Mouse (Mus musculus): ENCODE data around the gene Fam161b.
A peak's percentile ranks its signal among the peaks of the same experiment; 100 is the strongest.
"Not testable (repeated sequence)": the region's sequence is repeated elsewhere in the genome, so short reads cannot be mapped to it uniquely, and the experiment has no call there.

Gene Fam161b

GRCm38 (mm10) chr12:84382369-84382768 is 20.7 kb upstream of the Fam161b start:
- ATAC-seq (ENCODE audit: low TSS enrichment): no peak

- no peak for ATAC-seq (ENCODE audit: low TSS enrichment)
Observed at GRCm38 (mm10) chr12:84373831-84374481, 12.3 kb upstream of the Fam161b start.

- no peak for ATAC-seq (ENCODE audit: low TSS enrichment)
Observed at GRCm38 (mm10) chr12:84371647-84372046, 10.0 kb upstream of the Fam161b start.

- no peak for ATAC-seq (ENCODE audit: low TSS enrichment)
Observed at GRCm38 (mm10) chr12:84366971-84367370, 5.3 kb upstream of the Fam161b start.

GRCm38 (mm10) chr12:84365137-84365536 is 3.5 kb upstream of the Fam161b start:
- ATAC-seq (ENCODE audit: low TSS enrichment): no peak

GRCm38 (mm10) chr12:84364291-84364690 is 2.7 kb upstream of the Fam161b start:
- ATAC-seq (ENCODE audit: low TSS enrichment): no peak

GRCm38 (mm10) chr12:84362872-84363271 is 1.2 kb upstream of the Fam161b start:
- ATAC-seq (ENCODE audit: low TSS enrichment): no peak

- not testable (repeated sequence) for ATAC-seq (ENCODE audit: low TSS enrichment)
Observed at GRCm38 (mm10) chr12:84358699-84359098, 2.9 kb downstream of the Fam161b start.

GRCm38 (mm10) chr12:84347192-84347591 is 14.4 kb downstream of the Fam161b start:
- peak; percentile 48; the same call in 1 of the 2 replicates for ATAC-seq (ENCODE audit: low TSS enrichment)

- ATAC-seq (ENCODE audit: low TSS enrichment): no peak
Observed at GRCm38 (mm10) chr12:84336963-84337625, 24.5 kb downstream of the Fam161b start.

- no peak for ATAC-seq (ENCODE audit: low TSS enrichment)
Observed at GRCm38 (mm10) chr12:84327111-84327512, 34.5 kb downstream of the Fam161b start.

- ATAC-seq (ENCODE audit: low TSS enrichment): peak; percentile 97
Observed at GRCm38 (mm10) chr12:84316721-84317621, 44.7 kb downstream of the Fam161b start, which contains the start of gene Zfp410. Gene Zfp410, plus strand, starts transcription at chr12:84316852.

GRCm38 (mm10) chr12:84316006-84316405 is 45.6 kb downstream of the Fam161b start:
- no peak for ATAC-seq (ENCODE audit: low TSS enrichment)

- no peak for ATAC-seq (ENCODE audit: low TSS enrichment)
Observed at GRCm38 (mm10) chr12:84311306-84311705, 50.3 kb downstream of the Fam161b start.

GRCm38 (mm10) chr12:84304554-84304953 is 57.1 kb downstream of the Fam161b start:
- ATAC-seq (ENCODE audit: low TSS enrichment): no peak

GRCm38 (mm10) chr12:84304101-84304500 is 57.5 kb downstream of the Fam161b start:
- no peak for ATAC-seq (ENCODE audit: low TSS enrichment)

GRCm38 (mm10) chr12:84299265-84299664 is 62.4 kb downstream of the Fam161b start:
- ATAC-seq (ENCODE audit: low TSS enrichment): no peak

GRCm38 (mm10) chr12:84297851-84298250 is 63.8 kb downstream of the Fam161b start:
- ATAC-seq (ENCODE audit: low TSS enrichment): no peak

All from frontal cortex, adult (tissue).